Mouse (Mus musculus) MEL (cell line): ENCODE data around the gene Ephx4. TPM values are rescaled to one million over a fixed set of nuclear protein-coding genes. Genes with fewer than 3 reads are reported as not detected.

ENCODE experiments used
- DNase-seq: peaks from one replicate; pipeline ENCODE4 v3.0.0; 2011; ENCODE audit warnings: low read depth, low spot score
- H3K27ac ChIP-seq: 2 replicates; pipeline ENCODE4 v1.5.1; 2012; ENCODE audit warnings: low read depth, mild to moderate bottlenecking, control low read depth, low read length, moderate library complexity; ENCODE audit not compliant: control insufficient read depth
- H3K27me3 ChIP-seq, 2 experiments: fragments of 150-350 bp in 1 of 2; sonication (generic) in 1 of 2; 2 replicates each; pipeline ENCODE4 v1.6.1; 2012; ENCODE audit warnings: low read length in 2 of 2, mild to moderate bottlenecking in 2 of 2, improper control_type of control experiment in 1 of 2, moderate library complexity in 1 of 2; ENCODE audit not compliant: insufficient read depth in 2 of 2, control insufficient read depth in 1 of 2
- H3K36me3 ChIP-seq, 2 experiments: 2 replicates each; pipeline ENCODE4 v1.6.1; 2012 to 2014; ENCODE audit warnings: low read length in 2 of 2, improper control_type of control experiment in 1 of 2, inconsistent platforms in 1 of 2, mild to moderate bottlenecking in 1 of 2; ENCODE audit not compliant: insufficient read depth in 2 of 2, control insufficient read depth in 1 of 2
- H3K4me1 ChIP-seq, 2 experiments: fragments of 150-350 bp in 1 of 2; sonication (generic) in 1 of 2; 2 replicates each; pipeline ENCODE4 v1.6.1; 2012; ENCODE audit warnings: low read length in 2 of 2, improper control_type of control experiment in 1 of 2, mild to moderate bottlenecking in 1 of 2; ENCODE audit not compliant: insufficient read depth in 2 of 2, control insufficient read depth in 1 of 2
- H3K4me3 ChIP-seq, 2 experiments: fragments of 150-350 bp in 1 of 2; sonication (generic) in 1 of 2; 2 replicates each; pipeline ENCODE4 v1.5.1; 2012; ENCODE audit warnings: low read depth in 2 of 2, low read length in 2 of 2, mild to moderate bottlenecking in 2 of 2, moderate library complexity in 2 of 2, control low read depth in 1 of 2, improper control_type of control experiment in 1 of 2; ENCODE audit not compliant: control insufficient read depth in 1 of 2, insufficient read depth in 1 of 2
- H3K79me2 ChIP-seq: 2 replicates; pipeline ENCODE4 v1.6.1; 2012; ENCODE audit warnings: mild to moderate bottlenecking, low read length, moderate library complexity; ENCODE audit not compliant: control insufficient read depth, poor library complexity, insufficient read depth
- H3K9ac ChIP-seq: 2 replicates; pipeline ENCODE4 v1.6.1; 2012; ENCODE audit warnings: low read depth, mild to moderate bottlenecking, control low read depth, low read length, moderate library complexity; ENCODE audit not compliant: control insufficient read depth, poor library complexity, severe bottlenecking
- H3K9me3 ChIP-seq: fragments of 150-350 bp; sonication (generic); replicated peaks from 2 replicates; pipeline ENCODE4 v1.6.1; 2012; ENCODE audit warnings: mild to moderate bottlenecking, low read length, improper control_type of control experiment, moderate library complexity; ENCODE audit not compliant: insufficient read depth
- BHLHE40 ChIP-seq: IDR thresholded peaks from 2 replicates; pipeline ENCODE4 v1.6.1; 2012; ENCODE audit warnings: low read depth, mild to moderate bottlenecking, inconsistent platforms, low read length, improper control_type of control experiment, borderline replicate concordance
- CHD1 ChIP-seq: IDR thresholded peaks from 2 replicates; pipeline ENCODE4 v1.6.1; 2012; ENCODE audit warnings: low read depth, mild to moderate bottlenecking, inconsistent platforms, low read length, improper control_type of control experiment
- CHD2 ChIP-seq: IDR thresholded peaks from 2 replicates; pipeline ENCODE4 v1.6.1; 2011; ENCODE audit warnings: low read length, improper control_type of control experiment
- CTCF ChIP-seq, 3 experiments: IDR thresholded peaks in 2 of 3; conservative IDR thresholded peaks in 1 of 3; 2 replicates each; pipeline ENCODE4 v1.5.1; 2011 to 2012; ENCODE audit warnings: low read length in 3 of 3, low read depth in 2 of 3, mild to moderate bottlenecking in 2 of 3, improper control_type of control experiment in 1 of 3, inconsistent platforms in 1 of 3, mixed read lengths in 1 of 3, moderate library complexity in 1 of 3; ENCODE audit not compliant: control insufficient read depth in 1 of 3, insufficient read depth in 1 of 3, poor library complexity in 1 of 3, severe bottlenecking in 1 of 3
- E2F4 ChIP-seq: IDR thresholded peaks from 2 replicates; pipeline ENCODE4 v1.6.1; 2011; ENCODE audit warnings: low read depth, low read length, improper control_type of control experiment, borderline replicate concordance
- ELF1 ChIP-seq: IDR thresholded peaks from 2 replicates; pipeline ENCODE4 v1.6.1; 2014; ENCODE audit warnings: low read depth, mild to moderate bottlenecking, inconsistent platforms, low read length, improper control_type of control experiment, moderate library complexity
- EP300 ChIP-seq, 2 experiments: IDR thresholded peaks; 2 replicates each; pipeline ENCODE4 v1.6.1; 2011; ENCODE audit warnings: improper control_type of control experiment in 2 of 2, low read length in 2 of 2, low read depth in 1 of 2, mild to moderate bottlenecking in 1 of 2
- ETS1 ChIP-seq: IDR thresholded peaks from 2 replicates; pipeline ENCODE4 v1.6.1; 2012; ENCODE audit warnings: low read depth, mild to moderate bottlenecking, inconsistent platforms, low read length, improper control_type of control experiment, moderate library complexity
- GATA1 ChIP-seq: IDR thresholded peaks from 2 replicates; pipeline ENCODE4 v1.6.1; 2011; ENCODE audit warnings: low read depth, low read length, improper control_type of control experiment
- HCFC1 ChIP-seq: IDR thresholded peaks from 2 replicates; pipeline ENCODE4 v1.6.1; 2012; ENCODE audit warnings: low read depth, mild to moderate bottlenecking, inconsistent platforms, low read length, improper control_type of control experiment, moderate library complexity
- JUND ChIP-seq: IDR thresholded peaks from 2 replicates; pipeline ENCODE4 v1.6.1; 2011; ENCODE audit warnings: low read depth, mild to moderate bottlenecking, improper control_type of control experiment, low read length
- MAFK ChIP-seq: IDR thresholded peaks from 2 replicates; pipeline ENCODE4 v1.6.1; 2011; ENCODE audit warnings: low read depth, mild to moderate bottlenecking, low read length, improper control_type of control experiment, borderline replicate concordance
- MAX ChIP-seq: IDR thresholded peaks from 2 replicates; pipeline ENCODE4 v1.6.1; 2011; ENCODE audit warnings: low read length, improper control_type of control experiment
- MAZ ChIP-seq: IDR thresholded peaks from 2 replicates; pipeline ENCODE4 v1.6.1; 2012; ENCODE audit warnings: low read depth, mild to moderate bottlenecking, inconsistent platforms, low read length, improper control_type of control experiment
- MEF2A ChIP-seq: IDR thresholded peaks from 2 replicates; pipeline ENCODE4 v1.6.1; 2014; ENCODE audit warnings: low read depth, mild to moderate bottlenecking, inconsistent platforms, low read length, improper control_type of control experiment; ENCODE audit not compliant: poor library complexity, insufficient replicate concordance, severe bottlenecking; ENCODE audit errors: extremely low read depth
- MXI1 ChIP-seq: IDR thresholded peaks from 2 replicates; pipeline ENCODE4 v1.6.1; 2011; ENCODE audit warnings: mild to moderate bottlenecking, low read depth, low read length, improper control_type of control experiment
- MYC ChIP-seq: IDR thresholded peaks from 2 replicates; pipeline ENCODE4 v1.6.1; 2011; ENCODE audit warnings: low read depth, mild to moderate bottlenecking, low read length, improper control_type of control experiment, moderate library complexity
- NELFE ChIP-seq: IDR thresholded peaks from 2 replicates; pipeline ENCODE4 v1.6.1; 2011; ENCODE audit warnings: low read depth, low read length, improper control_type of control experiment
- POLR2A ChIP-seq, 2 experiments: IDR thresholded peaks; 2 replicates each; pipeline ENCODE4 v1.6.1; 2011 to 2012; ENCODE audit warnings: low read length in 2 of 2, mild to moderate bottlenecking in 2 of 2, control low read depth in 1 of 2, improper control_type of control experiment in 1 of 2, low read depth in 1 of 2, moderate library complexity in 1 of 2; ENCODE audit not compliant: control insufficient read depth in 1 of 2, insufficient read depth in 1 of 2, poor library complexity in 1 of 2
- POLR2AphosphoS2 ChIP-seq: IDR thresholded peaks from 2 replicates; pipeline ENCODE4 v1.6.1; 2011; ENCODE audit warnings: low read length, improper control_type of control experiment
- RAD21 ChIP-seq: IDR thresholded peaks from 2 replicates; pipeline ENCODE4 v1.6.1; 2011; ENCODE audit warnings: mild to moderate bottlenecking, low read depth, low read length, improper control_type of control experiment
- RCOR1 ChIP-seq: IDR thresholded peaks from 2 replicates; pipeline ENCODE4 v1.6.1; 2012; ENCODE audit warnings: low read depth, mild to moderate bottlenecking, inconsistent platforms, low read length, improper control_type of control experiment
- SIN3A ChIP-seq: IDR thresholded peaks from 2 replicates; pipeline ENCODE4 v1.6.1; 2012; ENCODE audit warnings: low read length, improper control_type of control experiment, inconsistent platforms
- TAL1 ChIP-seq: IDR thresholded peaks from 2 replicates; pipeline ENCODE4 v1.6.1; 2012; ENCODE audit warnings: mild to moderate bottlenecking, inconsistent platforms, low read length, moderate library complexity, mixed read lengths
- TCF12 ChIP-seq: IDR thresholded peaks from 2 replicates; pipeline ENCODE4 v1.6.1; 2014; ENCODE audit warnings: low read depth, mild to moderate bottlenecking, inconsistent platforms, low read length, improper control_type of control experiment, moderate library complexity
- UBTF ChIP-seq: IDR thresholded peaks from 2 replicates; pipeline ENCODE4 v1.6.1; 2012; ENCODE audit warnings: low read depth, mild to moderate bottlenecking, inconsistent platforms, low read length, improper control_type of control experiment, moderate library complexity, borderline replicate concordance; ENCODE audit not compliant: insufficient read depth
- USF1 ChIP-seq: IDR thresholded peaks from 2 replicates; pipeline ENCODE4 v1.6.1; 2014; ENCODE audit warnings: low read depth, mild to moderate bottlenecking, inconsistent platforms, low read length, improper control_type of control experiment, moderate library complexity
- USF2 ChIP-seq, 2 experiments: IDR thresholded peaks; 2 replicates each; pipeline ENCODE4 v1.6.1; 2011 to 2012; ENCODE audit warnings: improper control_type of control experiment in 2 of 2, low read length in 2 of 2, borderline replicate concordance in 1 of 2, inconsistent platforms in 1 of 2, low read depth in 1 of 2, mild to moderate bottlenecking in 1 of 2; ENCODE audit not compliant: insufficient read depth in 1 of 2
- ZKSCAN1 ChIP-seq: IDR thresholded peaks from 2 replicates; pipeline ENCODE4 v1.6.1; 2012; ENCODE audit warnings: low read depth, mild to moderate bottlenecking, inconsistent platforms, low read length, improper control_type of control experiment, moderate library complexity
- ZMIZ1 ChIP-seq: IDR thresholded peaks from 2 replicates; pipeline ENCODE4 v1.6.1; 2012; ENCODE audit warnings: low read depth, mild to moderate bottlenecking, inconsistent platforms, low read length, improper control_type of control experiment, moderate library complexity
- ZNF384 ChIP-seq: IDR thresholded peaks from 2 replicates; pipeline ENCODE4 v1.6.1; 2012; ENCODE audit warnings: low read depth, mild to moderate bottlenecking, inconsistent platforms, low read length, improper control_type of control experiment
- polyA plus RNA-seq, 2 experiments: library from polyadenylated mRNA; stranded (reverse) in 1 of 2; unstranded in 1 of 2; fragments of >175 nt in 1 of 2; fragments of >200 nt in 1 of 2; gene quantifications; 2 replicates each; pipeline versions ENCODE4 v1.2.1 to v1.2.4; 2012; ENCODE audit warnings: low replicate concordance in 2 of 2, low read depth in 1 of 2; ENCODE audit not compliant: insufficient read length in 2 of 2, insufficient read depth in 1 of 2, missing spikeins in 1 of 2
- total RNA-seq: library from RNA; depleted of rRNA; stranded (reverse); fragments of 300-350 nt; gene quantifications from 2 replicates; pipeline ENCODE4 v1.2.3, GENCODE M21; 2012

Gene Ephx4
- total and polyA plus RNA-seq, 3 experiments: 0.39 to 1.4 TPM; not detected in 1

DNA sequence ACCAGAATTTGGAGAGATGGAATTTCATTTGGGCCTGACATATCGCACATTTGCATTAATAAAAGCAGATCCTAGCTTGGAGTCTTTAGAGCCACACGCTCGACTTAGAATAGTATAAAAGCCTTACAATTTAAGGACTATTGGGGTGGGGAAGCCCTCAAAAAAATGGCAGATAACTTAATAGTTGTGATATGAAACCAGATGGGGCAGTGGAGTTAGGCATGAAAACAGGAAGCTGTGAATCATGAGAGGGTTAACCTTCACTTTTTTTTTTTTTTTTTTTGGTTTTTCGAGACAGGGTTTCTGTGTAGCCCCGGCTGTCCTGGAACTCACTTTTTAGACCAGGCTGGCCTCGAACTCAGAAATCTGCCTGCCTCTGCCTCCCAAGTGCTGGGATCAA is 33.6 kb downstream of the Ephx4 start (continued):
- TF ChIP-seq ZMIZ1 (no peak), POLR2A (IDR thresholded peaks at IDR 0.05; ENCODE audit: control insufficient read depth in 1 of 2, insufficient read depth in 1 of 2, low read depth in 1 of 2, low read length in 2 of 2, poor library complexity in 1 of 2) (no peak)
- TF ChIP-seq, all 39 proteins: peak for 10

DNA sequence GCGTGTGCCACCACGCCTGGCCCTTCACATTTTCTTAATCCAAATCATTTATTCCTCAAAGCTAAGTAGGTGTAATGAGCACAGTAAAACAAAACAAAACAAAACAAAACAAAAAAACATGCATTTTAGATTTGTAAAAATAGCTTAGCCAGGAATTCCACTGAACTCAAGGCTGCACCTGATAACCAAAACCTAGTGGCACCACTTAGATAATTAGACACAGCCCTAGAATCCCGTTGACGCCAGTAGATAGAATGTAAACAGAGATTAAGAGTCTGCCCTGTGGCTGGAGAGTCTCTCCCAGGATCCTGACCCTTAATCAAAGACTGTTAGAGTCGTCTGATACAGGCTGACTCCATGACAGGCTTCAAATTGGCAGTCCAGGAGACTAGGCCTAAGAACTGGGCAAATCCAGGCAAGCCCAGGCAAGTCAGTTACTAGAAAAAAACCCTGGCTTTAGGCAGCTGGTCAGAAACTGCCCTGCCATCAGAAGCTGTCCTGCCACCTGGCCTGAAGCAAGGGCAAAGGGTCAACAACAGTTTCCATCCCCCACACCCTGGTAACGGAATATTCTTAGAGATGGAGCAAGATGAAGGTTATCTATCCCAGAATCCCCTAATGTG is 34.2 kb downstream of the Ephx4 start:
- Histone ChIP-seq H3K9me3 (no peaks in the 10 kb centered on the region), H3K27me3 (no peaks in the 10 kb centered on the region)
- DNase-seq: peak; percentile 51
- TF ChIP-seq CHD1 (0 out of 2 replicates have a peak, but pooled peaks have one; percentile 34), USF1 (no peak), TCF12 (peak; percentile 60; the same call in 1 of the 2 replicates), UBTF (no peak), ZNF384 (peak; percentile 11; the same call in 1 of the 2 replicates), HCFC1 (no peak), ELF1 (no peak), CHD2 (no peak), POLR2A (IDR thresholded peaks at IDR 0.05; ENCODE audit: control insufficient read depth in 1 of 2, insufficient read depth in 1 of 2, low read depth in 1 of 2, low read length in 2 of 2, poor library complexity in 1 of 2) (no peak), E2F4 (no peak), CTCF (IDR thresholded peaks at IDR 0.05 in 2 of 3, conservative IDR thresholded peaks at IDR 0.05 in 1 of 3; ENCODE audit: control insufficient read depth in 1 of 3, insufficient read depth in 1 of 3, low read depth in 2 of 3, low read length in 3 of 3, poor library complexity in 1 of 3, severe bottlenecking in 1 of 3) (no peak), JUND (no peak), EP300 (IDR thresholded peaks at IDR 0.05; ENCODE audit: low read depth in 1 of 2, low read length in 2 of 2) (peak in 1 of 2 experiments; percentile 59; a peak in 2 of 4 replicates), BHLHE40 (no peak), TAL1 (no peak), RAD21 (no peak), ZMIZ1 (no peak), ETS1 (peak; percentile 26; the same call in 1 of the 2 replicates), MEF2A (no peak), NELFE (no peak), RCOR1 (0 out of 2 replicates have a peak, but pooled peaks have one; percentile 10), SIN3A (no peak), MYC (no peak), MAFK (no peak), ZKSCAN1 (no peak), USF2 (IDR thresholded peaks at IDR 0.05; ENCODE audit: borderline replicate concordance in 1 of 2, insufficient read depth in 1 of 2, low read depth in 1 of 2, low read length in 2 of 2) (no peak), POLR2AphosphoS2 (no peak), MAX (no peak), MAZ (no peak), MXI1 (no peak), GATA1 (peak; percentile 31; the same call in 1 of the 2 replicates)
- TF ChIP-seq, all 39 proteins: peak for 7
- Histone ChIP-seq H3K27ac (peak overlapping the region; percentile 65), H3K36me3 (peaks cover 0 to 21% of the 10 kb centered on the region in 2 experiments; a peak in 2 of 4 replicates), H3K4me1 (peaks cover 7 to 18% of the 10 kb centered on the region in 2 experiments), H3K9ac (peak overlapping the region; percentile 34), H3K79me2 (no peaks in the 10 kb centered on the region; the same call in 1 of the 2 replicates), H3K4me3 (0 out of 4 replicates have a peak overlapping the region, but pooled peaks of 1 of the 2 experiments have one; percentile 4)
